Mouse (Mus musculus): ENCODE measurements at regions not wholly inside any gene's neighbourhood (a gene's known extent, or its start where the extent isn't known, plus 50 kb on each side); places are given as distances from the start of the nearest gene placed in this dataset.

DNA sequence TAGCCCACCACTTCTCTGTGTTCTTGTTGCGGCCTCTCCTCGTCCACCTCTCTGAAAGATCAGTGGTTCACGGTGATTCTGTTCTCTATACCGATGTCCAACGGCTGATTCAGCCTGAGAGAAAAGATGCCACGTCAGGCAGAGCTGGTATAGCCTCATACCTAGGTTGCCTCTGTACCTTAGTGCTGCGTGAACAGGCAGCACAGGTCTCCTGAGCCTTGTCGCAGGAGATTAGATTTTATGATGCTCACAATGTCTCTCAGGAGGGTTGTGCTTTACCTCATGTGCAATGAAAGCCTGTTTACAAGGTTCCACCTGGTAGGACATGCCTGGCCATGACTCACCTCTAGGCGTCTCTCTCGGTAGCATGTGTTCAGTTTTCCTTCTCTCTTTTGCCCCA, 267.6 kb upstream of the Clnk start:
- no peak overlapping the region for H3K4me3 ChIP-seq (ENCODE audit: low read depth, low read length)
- no peak overlapping the region for H3K9ac ChIP-seq (ENCODE audit: low read depth, low read length)
- no peak overlapping the region for H3K4me2 ChIP-seq (ENCODE audit: low read depth, low read length)
- 84% methylated on average over 10 of the region's 10 CpGs for WGBS
- peak; percentile 35; the same call in 1 of the 2 replicates for ATAC-seq (ENCODE audit: low read depth)
- no peak overlapping the region for H3K27ac ChIP-seq (replicated peaks; ENCODE audit: low read depth, low read length)
- peaks cover 4% of the 10 kb centered on the region; the same call in 1 of the 2 replicates for H3K4me1 ChIP-seq (ENCODE audit: control insufficient read depth, insufficient read depth, low read length)
- DNase-seq (ENCODE audit: low spot score) = no peak
- no peaks in the 10 kb centered on the region for H3K27me3 ChIP-seq (replicated peaks; ENCODE audit: control insufficient read depth, insufficient read depth, low read length)
- no peaks in the 10 kb centered on the region for H3K9me3 ChIP-seq (ENCODE audit: control insufficient read depth, low read length)
- no peaks in the 10 kb centered on the region for H3K36me3 ChIP-seq (ENCODE audit: control insufficient read depth, insufficient read depth, low read length)

DNA sequence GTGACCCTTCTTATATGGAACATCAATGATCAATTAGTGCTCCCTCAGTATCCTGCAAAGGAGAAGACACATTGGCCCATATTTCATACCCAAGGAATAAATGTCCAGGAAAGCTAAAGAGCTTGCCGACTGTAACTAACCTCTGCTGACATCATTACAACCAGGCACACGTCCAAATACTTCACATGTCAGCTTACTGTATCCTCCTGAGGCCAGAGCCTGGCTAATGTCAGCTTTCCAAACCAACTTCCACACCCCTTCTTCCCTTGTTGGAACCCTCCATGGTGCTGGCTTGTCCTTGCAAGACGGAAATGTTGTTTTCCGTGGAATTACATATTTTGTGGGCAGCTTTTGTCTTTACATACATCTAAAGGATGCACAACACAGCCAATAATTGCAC, 267.0 kb upstream of the Clnk start:
- H3K9me3 ChIP-seq (ENCODE audit: control insufficient read depth, low read length) = no peaks in the 10 kb centered on the region

DNA sequence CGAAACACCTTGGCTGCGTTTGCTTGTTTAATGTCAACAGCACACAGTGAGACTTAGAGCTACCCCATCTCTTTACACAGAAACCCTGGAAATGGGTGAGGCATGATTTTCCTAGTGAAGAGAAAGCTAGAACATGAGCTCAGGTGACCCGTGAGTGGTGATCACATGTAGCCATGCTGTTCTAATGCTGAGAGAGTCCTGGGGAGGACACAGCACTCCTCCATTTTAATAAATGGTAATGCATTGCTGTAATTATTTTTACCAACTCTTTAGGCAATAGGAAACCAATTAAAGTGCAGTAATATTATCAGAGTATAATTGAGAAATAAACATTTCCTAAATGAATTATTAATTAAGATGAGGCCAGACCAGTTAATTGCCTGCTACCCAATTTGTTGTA, 261.8 kb upstream of the Clnk start:
- H3K4me3 ChIP-seq (ENCODE audit: low read depth, low read length) = no peak overlapping the region
- no peak overlapping the region for H3K9ac ChIP-seq (ENCODE audit: low read depth, low read length)
- no peak overlapping the region for H3K27ac ChIP-seq (replicated peaks; ENCODE audit: low read depth, low read length)
- no peak overlapping the region for H3K4me2 ChIP-seq (ENCODE audit: low read depth, low read length)
- WGBS = 83% methylated on average over 3 of the region's 3 CpGs
- no peaks in the 10 kb centered on the region for H3K27me3 ChIP-seq (replicated peaks; ENCODE audit: control insufficient read depth, insufficient read depth, low read length)
- no peaks in the 10 kb centered on the region for H3K4me1 ChIP-seq (ENCODE audit: control insufficient read depth, insufficient read depth, low read length)
- ATAC-seq (ENCODE audit: low read depth) (no peak), DNase-seq (ENCODE audit: low spot score) (no peak)
- no peaks in the 10 kb centered on the region for H3K36me3 ChIP-seq (ENCODE audit: control insufficient read depth, insufficient read depth, low read length)
- H3K9me3 ChIP-seq (ENCODE audit: control insufficient read depth, low read length) = no peaks in the 10 kb centered on the region

More for the DNA sequence above, 267.0 kb upstream of the Clnk start:
- DNase-seq (ENCODE audit: low spot score) = peak; percentile 84
- no peak overlapping the region for H3K4me3 ChIP-seq (ENCODE audit: low read depth, low read length)
- no peaks in the 10 kb centered on the region for H3K27me3 ChIP-seq (replicated peaks; ENCODE audit: control insufficient read depth, insufficient read depth, low read length)
- H3K4me2 ChIP-seq (ENCODE audit: low read depth, low read length) = no peak overlapping the region
- ATAC-seq (ENCODE audit: low read depth) = peak; percentile 30; the same call in 1 of the 2 replicates
- no peak overlapping the region for H3K9ac ChIP-seq (ENCODE audit: low read depth, low read length)
- H3K4me1 ChIP-seq (ENCODE audit: control insufficient read depth, insufficient read depth, low read length) = peaks cover 4% of the 10 kb centered on the region; the same call in 1 of the 2 replicates
- WGBS = 29% methylated on average over 4 of the region's 4 CpGs
- H3K36me3 ChIP-seq (ENCODE audit: control insufficient read depth, insufficient read depth, low read length) = no peaks in the 10 kb centered on the region
- no peak overlapping the region for H3K27ac ChIP-seq (replicated peaks; ENCODE audit: low read depth, low read length)

DNA sequence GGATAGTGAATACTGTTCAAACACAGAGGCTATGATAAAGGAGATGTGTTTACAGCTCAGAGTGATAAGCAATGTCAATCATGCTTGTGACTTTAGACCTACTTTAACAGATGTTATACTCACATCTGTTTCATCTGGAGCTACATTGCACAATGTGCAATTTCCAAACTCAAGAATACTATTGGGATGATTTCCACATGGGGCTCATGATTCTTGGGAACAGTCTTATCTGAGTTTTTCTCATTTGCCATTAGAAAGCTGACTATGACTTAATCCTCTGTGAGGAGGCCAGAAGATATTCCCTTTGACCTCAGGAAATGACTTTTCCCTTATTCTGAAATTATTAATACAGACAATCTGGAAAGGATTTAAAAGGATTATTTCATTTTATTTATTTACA, 252.3 kb upstream of the Clnk start:
- H3K9me3 ChIP-seq (ENCODE audit: control insufficient read depth, low read length) = no peaks in the 10 kb centered on the region
- no peak overlapping the region for H3K27ac ChIP-seq (replicated peaks; ENCODE audit: low read depth, low read length)
- no peak for ATAC-seq (ENCODE audit: low read depth)
- H3K4me1 ChIP-seq (ENCODE audit: control insufficient read depth, insufficient read depth, low read length) = peaks cover 16% of the 10 kb centered on the region
- no peaks in the 10 kb centered on the region for H3K27me3 ChIP-seq (replicated peaks; ENCODE audit: control insufficient read depth, insufficient read depth, low read length)
- no peak overlapping the region for H3K4me2 ChIP-seq (ENCODE audit: low read depth, low read length)
- H3K4me3 ChIP-seq (ENCODE audit: low read depth, low read length) = no peak overlapping the region
- no peaks in the 10 kb centered on the region for H3K36me3 ChIP-seq (ENCODE audit: control insufficient read depth, insufficient read depth, low read length)
- no peak for DNase-seq (ENCODE audit: low spot score)
- H3K9ac ChIP-seq (ENCODE audit: low read depth, low read length) = no peak overlapping the region

DNA sequence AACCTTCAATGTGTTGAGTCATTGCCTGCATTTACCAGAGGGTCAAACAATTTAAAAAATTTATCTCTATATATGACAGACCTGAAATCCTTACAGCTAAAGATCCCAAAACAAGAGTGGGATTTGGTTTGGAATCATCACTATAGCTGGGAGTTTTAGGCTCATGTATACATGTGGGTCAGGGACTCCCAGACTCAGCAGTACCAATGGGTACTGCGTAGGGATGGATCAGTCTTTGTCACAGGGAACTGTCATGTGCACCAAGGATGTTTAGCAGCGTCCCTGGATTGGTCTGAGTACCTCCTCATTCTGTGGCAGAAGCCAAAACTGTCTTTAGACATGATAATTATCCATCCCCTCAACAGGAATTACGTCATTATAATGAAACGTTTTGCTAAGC, 250.2 kb upstream of the Clnk start:
- Histone ChIP-seq H3K4me2 (ENCODE audit: low read depth, low read length) (no peak overlapping the region), H3K36me3 (ENCODE audit: control insufficient read depth, insufficient read depth, low read length) (no peaks in the 10 kb centered on the region), H3K27me3 (replicated peaks; ENCODE audit: control insufficient read depth, insufficient read depth, low read length) (no peaks in the 10 kb centered on the region), H3K9me3 (ENCODE audit: control insufficient read depth, low read length) (no peaks in the 10 kb centered on the region), H3K4me1 (ENCODE audit: control insufficient read depth, insufficient read depth, low read length) (peaks cover 16% of the 10 kb centered on the region), H3K4me3 (ENCODE audit: low read depth, low read length) (no peak overlapping the region), H3K9ac (ENCODE audit: low read depth, low read length) (no peak overlapping the region), H3K27ac (replicated peaks; ENCODE audit: low read depth, low read length) (no peak overlapping the region)
- no peak for ATAC-seq (ENCODE audit: low read depth)
- DNase-seq (ENCODE audit: low spot score) = no peak
- 76% methylated on average over 4 of the region's 4 CpGs for WGBS

DNA sequence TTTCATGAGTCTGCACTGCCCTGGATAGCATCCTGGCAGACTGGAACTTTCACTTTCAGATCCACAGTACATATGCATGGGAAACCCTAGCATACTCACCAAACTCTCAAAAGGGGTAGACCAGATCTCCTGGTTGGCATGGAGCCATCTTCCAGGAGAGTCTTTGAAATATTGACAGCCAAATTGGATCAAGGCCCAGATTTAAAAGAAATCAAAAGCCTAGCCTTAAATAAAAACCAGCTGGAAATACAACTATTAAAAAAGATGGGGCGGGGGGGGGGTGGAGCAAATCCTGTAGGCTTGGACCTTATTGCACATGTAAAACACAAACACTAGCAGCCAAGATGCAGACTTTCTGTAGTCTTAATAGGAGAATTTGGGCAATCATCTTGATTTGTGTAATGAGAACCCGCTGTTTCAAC, 249.7 kb upstream of the Clnk start:
- Histone ChIP-seq H3K27me3 (replicated peaks; ENCODE audit: control insufficient read depth, insufficient read depth, low read length) (no peaks in the 10 kb centered on the region), H3K9me3 (ENCODE audit: control insufficient read depth, low read length) (no peaks in the 10 kb centered on the region), H3K9ac (ENCODE audit: low read depth, low read length) (no peak overlapping the region), H3K27ac (replicated peaks; ENCODE audit: low read depth, low read length) (0 out of 2 replicates have a peak overlapping the region, but pooled peaks have one; percentile 52), H3K4me3 (ENCODE audit: low read depth, low read length) (no peak overlapping the region), H3K4me2 (ENCODE audit: low read depth, low read length) (no peak overlapping the region), H3K36me3 (ENCODE audit: control insufficient read depth, insufficient read depth, low read length) (no peaks in the 10 kb centered on the region), H3K4me1 (ENCODE audit: control insufficient read depth, insufficient read depth, low read length) (peaks cover 16% of the 10 kb centered on the region)
- DNase-seq (ENCODE audit: low spot score) = peak; percentile 96
- peak; percentile 84; the same call in 1 of the 2 replicates for ATAC-seq (ENCODE audit: low read depth)
- WGBS = 27% methylated on average over 2 of the region's 2 CpGs

DNA sequence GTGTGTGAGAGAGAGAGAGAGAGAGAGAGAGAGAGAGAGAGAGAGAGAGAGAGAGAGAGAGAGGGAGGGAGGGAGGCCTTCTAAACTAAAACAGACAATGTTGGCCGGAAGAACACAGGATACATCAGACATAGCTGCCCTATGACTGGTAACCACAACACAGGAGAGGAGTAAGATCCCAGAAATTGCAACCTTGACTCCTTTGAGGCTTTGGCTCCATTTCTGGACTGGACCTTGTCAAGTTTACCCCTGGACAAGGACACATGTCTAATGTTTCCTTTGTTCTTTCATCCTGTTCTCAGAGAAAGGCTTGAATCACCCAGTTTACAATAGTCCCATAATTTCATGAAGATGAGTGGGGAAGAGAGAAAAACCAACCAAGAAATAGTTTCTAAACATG, 233.7 kb upstream of the Clnk start:
- no peak for ATAC-seq (ENCODE audit: low read depth)
- H3K9ac ChIP-seq (ENCODE audit: low read depth, low read length) = no peak overlapping the region
- 70% methylated on average over 1 of the region's 1 CpGs for WGBS

DNA sequence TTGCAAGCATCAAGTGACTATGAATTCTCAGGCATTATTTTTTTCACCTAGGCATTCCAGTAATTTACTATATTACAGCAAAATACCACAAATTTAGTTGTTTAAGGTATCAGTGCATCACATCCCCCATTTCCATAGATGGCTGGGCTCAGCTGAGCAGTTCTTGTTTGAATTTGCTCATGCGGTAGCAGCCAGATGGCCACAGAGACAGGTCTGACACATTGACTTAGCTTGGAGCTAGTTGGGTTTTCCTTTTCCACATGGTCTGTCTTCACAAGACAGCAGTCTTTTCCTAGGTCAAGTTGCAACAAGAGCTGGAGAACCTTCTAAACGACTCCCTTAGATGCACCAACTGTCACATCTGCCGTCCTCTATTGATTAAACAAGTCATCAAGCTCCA, 232.9 kb upstream of the Clnk start:
- ATAC-seq (ENCODE audit: low read depth) = no peak
- H3K27me3 ChIP-seq (replicated peaks; ENCODE audit: control insufficient read depth, insufficient read depth, low read length) = no peaks in the 10 kb centered on the region
- H3K9me3 ChIP-seq (ENCODE audit: control insufficient read depth, low read length) = no peaks in the 10 kb centered on the region
- no peak overlapping the region for H3K4me3 ChIP-seq (ENCODE audit: low read depth, low read length)
- no peak overlapping the region for H3K27ac ChIP-seq (replicated peaks; ENCODE audit: low read depth, low read length)
- DNase-seq (ENCODE audit: low spot score) = no peak
- no peaks in the 10 kb centered on the region for H3K36me3 ChIP-seq (ENCODE audit: control insufficient read depth, insufficient read depth, low read length)
- 81% methylated on average over 3 of the region's 3 CpGs for WGBS
- H3K9ac ChIP-seq (ENCODE audit: low read depth, low read length) = no peak overlapping the region
- no peak overlapping the region for H3K4me2 ChIP-seq (ENCODE audit: low read depth, low read length)
- no peaks in the 10 kb centered on the region for H3K4me1 ChIP-seq (ENCODE audit: control insufficient read depth, insufficient read depth, low read length)

More for the DNA sequence above, 233.7 kb upstream of the Clnk start:
- Histone ChIP-seq H3K4me3 (ENCODE audit: low read depth, low read length) (no peak overlapping the region), H3K36me3 (ENCODE audit: control insufficient read depth, insufficient read depth, low read length) (no peaks in the 10 kb centered on the region), H3K27me3 (replicated peaks; ENCODE audit: control insufficient read depth, insufficient read depth, low read length) (no peaks in the 10 kb centered on the region), H3K9me3 (ENCODE audit: control insufficient read depth, low read length) (no peaks in the 10 kb centered on the region), H3K27ac (replicated peaks; ENCODE audit: low read depth, low read length) (no peak overlapping the region), H3K4me1 (ENCODE audit: control insufficient read depth, insufficient read depth, low read length) (no peaks in the 10 kb centered on the region), H3K4me2 (ENCODE audit: low read depth, low read length) (no peak overlapping the region)
- DNase-seq (ENCODE audit: low spot score) = no peak

DNA sequence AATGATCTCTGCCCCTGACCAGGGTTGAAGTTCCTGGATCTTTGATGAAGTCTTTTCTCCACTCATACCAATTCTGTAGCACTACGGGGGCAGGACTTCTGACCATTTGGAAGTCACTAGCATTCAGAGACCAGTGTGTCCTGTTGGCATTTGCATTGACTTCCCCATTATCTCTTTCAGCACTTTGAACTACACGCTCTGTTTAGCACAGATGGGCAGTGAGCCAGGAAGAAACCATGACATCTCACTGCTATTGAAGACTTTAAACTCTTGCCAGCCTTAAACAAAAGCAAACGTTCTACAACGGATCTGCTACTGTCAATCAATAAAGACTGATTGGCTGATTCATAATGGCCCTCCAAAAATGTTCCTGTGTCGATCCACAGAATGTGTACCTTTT, 222.5 kb upstream of the Clnk start:
- H3K4me1 ChIP-seq (ENCODE audit: control insufficient read depth, insufficient read depth, low read length) = no peaks in the 10 kb centered on the region
- WGBS = 44% methylated on average over 5 of the region's 5 CpGs

More for the DNA sequence above, 222.5 kb upstream of the Clnk start:
- ATAC-seq (ENCODE audit: low read depth) = no peak
- peak; percentile 32 for DNase-seq (ENCODE audit: low spot score)
- Histone ChIP-seq H3K4me2 (ENCODE audit: low read depth, low read length) (no peak overlapping the region), H3K36me3 (ENCODE audit: control insufficient read depth, insufficient read depth, low read length) (no peaks in the 10 kb centered on the region), H3K27me3 (replicated peaks; ENCODE audit: control insufficient read depth, insufficient read depth, low read length) (no peaks in the 10 kb centered on the region), H3K9me3 (ENCODE audit: control insufficient read depth, low read length) (no peaks in the 10 kb centered on the region), H3K4me3 (ENCODE audit: low read depth, low read length) (no peak overlapping the region), H3K9ac (ENCODE audit: low read depth, low read length) (no peak overlapping the region), H3K27ac (replicated peaks; ENCODE audit: low read depth, low read length) (no peak overlapping the region)
